Mouse (Mus musculus): ENCODE results near the gene Mvb12b.

- TF ChIP-seq MAX (IDR thresholded peaks at IDR 0.05), result no peak
- no peak for TF ChIP-seq CTCF (IDR thresholded peaks at IDR 0.05; ENCODE audit: control insufficient read depth, insufficient read depth, insufficient read length)
Measured at GRCm38 (mm10) chr2:33876529-33877290, 11.0 kb downstream of the Mvb12b start.
